Mouse (Mus musculus) ES-Bruce4 (cell line): ENCODE measurements around the gene Ntn4. TPM values are rescaled to one million over a fixed set of nuclear protein-coding genes. Genes with fewer than 3 reads are reported as not detected.
A peak's percentile ranks its signal among the peaks of the same experiment; 100 is the strongest.

Experiments
- H3K27ac ChIP-seq: 2 replicates; pipeline ENCODE4 v1.5.1; 2012; ENCODE audit warnings: low read length, inconsistent platforms; ENCODE audit not compliant: insufficient read depth
- H3K27me3 ChIP-seq: 2 replicates; pipeline ENCODE4 v1.6.1; 2012; ENCODE audit warnings: mild to moderate bottlenecking, low read length, inconsistent platforms; ENCODE audit not compliant: control insufficient read depth, poor library complexity, insufficient read depth, severe bottlenecking
- H3K36me3 ChIP-seq: 2 replicates; pipeline ENCODE4 v1.6.1; 2012; ENCODE audit warnings: inconsistent platforms, mild to moderate bottlenecking, low read length, moderate library complexity; ENCODE audit not compliant: control insufficient read depth, poor library complexity, insufficient read depth, severe bottlenecking
- H3K4me1 ChIP-seq: one replicate; pipeline ENCODE4 v1.8.1; 2011; ENCODE audit warnings: low read length; ENCODE audit not compliant: control insufficient read depth, insufficient read depth
- H3K4me3 ChIP-seq: 2 replicates; pipeline ENCODE4 v1.5.1; 2011; ENCODE audit warnings: low read depth, mild to moderate bottlenecking, low read length
- H3K9ac ChIP-seq: 2 replicates; pipeline ENCODE4 v1.6.1; 2012; ENCODE audit warnings: low read depth, mild to moderate bottlenecking, inconsistent platforms; ENCODE audit not compliant: poor library complexity, severe bottlenecking
- H3K9me3 ChIP-seq: replicated peaks from 2 replicates; pipeline ENCODE4 v1.6.1; 2012; ENCODE audit warnings: mild to moderate bottlenecking, low read length, inconsistent platforms; ENCODE audit not compliant: control insufficient read depth, poor library complexity, insufficient read depth, severe bottlenecking
- CTCF ChIP-seq: IDR thresholded peaks from one replicate; pipeline ENCODE4 v1.8.1; 2011; ENCODE audit warnings: low read depth, low read length
- EP300 ChIP-seq: IDR thresholded peaks from 2 replicates; pipeline ENCODE4 v1.6.1; 2011; ENCODE audit warnings: low read depth, low read length; ENCODE audit not compliant: insufficient read depth
- POLR2A ChIP-seq: IDR thresholded peaks from one replicate; pipeline ENCODE4 v1.8.1; 2011; ENCODE audit warnings: low read length; ENCODE audit not compliant: insufficient read depth
- polyA plus RNA-seq: library from polyadenylated mRNA; stranded (reverse); fragments of >200 nt; gene quantifications from 2 replicates; pipeline ENCODE4 v1.2.4, GENCODE M21; 2011; ENCODE audit warnings: low read depth; ENCODE audit not compliant: missing spikeins, insufficient read depth, insufficient read length

The Ntn4 gene
- polyA plus RNA-seq, 1 experiment: 2.2 TPM

DNA sequence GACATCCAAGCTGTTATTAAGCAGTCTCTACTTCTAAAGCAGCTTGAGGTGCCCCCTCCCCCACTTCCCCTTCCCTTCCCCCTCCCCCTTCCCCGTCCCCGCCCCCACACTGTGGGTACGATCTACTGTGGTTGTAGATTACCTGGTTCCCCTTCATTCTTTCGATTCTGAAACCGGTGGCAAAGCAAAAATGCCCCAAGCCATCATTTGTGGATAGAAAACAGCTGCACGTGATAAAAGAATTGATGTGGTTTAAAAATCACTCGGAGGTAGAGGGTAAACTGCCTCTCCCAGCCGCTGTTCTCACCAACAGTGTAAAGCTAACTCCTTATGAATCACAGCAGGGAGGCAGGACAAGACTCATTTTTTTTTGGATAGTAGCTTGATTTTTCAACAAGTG, 25.6 kb upstream of the Ntn4 start:
- H3K36me3 ChIP-seq: no peaks in the 10 kb centered on the region
- no peak overlapping the region for H3K4me3 ChIP-seq
- H3K27me3 ChIP-seq: no peaks in the 10 kb centered on the region
- no peak overlapping the region for H3K9ac ChIP-seq
- TF ChIP-seq POLR2A: no peak
- no peak for TF ChIP-seq CTCF
- TF ChIP-seq EP300: no peak
- peaks cover 2% of the 10 kb centered on the region for H3K4me1 ChIP-seq
- H3K9me3 ChIP-seq: peaks cover 18% of the 10 kb centered on the region
- H3K27ac ChIP-seq: no peak overlapping the region

DNA sequence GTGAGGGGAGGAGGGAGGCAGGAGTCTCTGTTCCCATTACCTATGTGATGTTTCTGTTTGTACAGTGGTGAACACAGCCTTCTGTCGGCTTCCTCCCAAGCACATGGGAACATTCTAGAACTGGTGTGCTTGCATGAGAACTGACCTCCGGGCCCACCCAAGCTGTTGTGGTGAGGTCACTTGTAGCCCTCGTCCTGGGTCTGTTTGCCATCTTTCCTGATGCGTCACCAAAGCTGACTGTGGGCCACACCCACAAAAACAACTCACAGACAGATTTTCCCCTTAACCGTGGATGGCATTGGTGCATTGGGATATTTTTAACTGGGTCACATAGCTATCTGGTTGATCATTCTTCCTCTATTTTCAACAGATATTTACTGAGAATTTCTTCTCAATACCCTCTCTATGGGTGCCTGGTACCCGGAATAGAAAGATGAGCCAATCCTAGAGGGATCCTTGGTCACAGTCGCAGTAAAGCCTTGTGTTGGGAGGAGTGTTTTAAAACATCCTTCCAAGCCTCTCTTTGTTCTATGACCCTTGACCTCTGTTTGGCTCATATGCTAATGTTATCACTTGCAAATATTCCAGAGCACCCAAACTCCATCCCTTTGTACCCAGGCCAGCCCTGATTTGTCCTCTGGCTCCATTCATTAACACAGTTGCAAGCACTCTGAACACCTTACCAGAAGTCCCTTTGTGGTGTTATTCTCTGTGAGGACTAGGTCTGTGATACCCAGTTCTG, 19.9 kb upstream of the Ntn4 start:
- no peaks in the 10 kb centered on the region for H3K27me3 ChIP-seq
- H3K9ac ChIP-seq: no peak overlapping the region
- peak overlapping the region; percentile 37; the same call in 1 of the 2 replicates for H3K27ac ChIP-seq
- TF ChIP-seq POLR2A (no peak), EP300 (no peak), CTCF (no peak)
- H3K4me1 ChIP-seq: no peaks in the 10 kb centered on the region
- H3K9me3 ChIP-seq: no peaks in the 10 kb centered on the region
- no peaks in the 10 kb centered on the region for H3K36me3 ChIP-seq
- no peak overlapping the region for H3K4me3 ChIP-seq

DNA sequence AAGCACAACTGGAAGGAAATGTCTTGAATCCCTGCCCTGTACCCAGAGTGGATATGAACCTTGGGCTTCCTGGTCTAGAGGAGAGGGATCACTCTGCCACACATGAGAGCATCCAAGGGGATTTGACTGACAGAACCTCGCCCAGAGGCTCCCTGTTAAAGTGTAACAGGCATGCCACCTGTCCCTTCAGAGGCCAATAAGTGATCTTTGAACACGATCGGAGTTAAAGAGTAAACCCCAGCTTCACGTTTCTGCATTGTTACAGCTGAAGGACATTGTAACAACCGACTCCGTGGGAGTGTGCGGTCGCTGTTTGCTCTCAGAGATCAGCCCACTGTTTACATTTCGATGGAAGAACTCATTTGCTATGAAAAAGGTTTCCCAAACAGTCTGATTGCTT, 16.8 kb upstream of the Ntn4 start:
- TF ChIP-seq POLR2A: no peak
- no peak overlapping the region for H3K27ac ChIP-seq
- H3K4me1 ChIP-seq: no peaks in the 10 kb centered on the region
- H3K9ac ChIP-seq: no peak overlapping the region
- no peaks in the 10 kb centered on the region for H3K9me3 ChIP-seq
- H3K4me3 ChIP-seq: no peak overlapping the region
- H3K36me3 ChIP-seq: no peaks in the 10 kb centered on the region
- H3K27me3 ChIP-seq: no peaks in the 10 kb centered on the region

DNA sequence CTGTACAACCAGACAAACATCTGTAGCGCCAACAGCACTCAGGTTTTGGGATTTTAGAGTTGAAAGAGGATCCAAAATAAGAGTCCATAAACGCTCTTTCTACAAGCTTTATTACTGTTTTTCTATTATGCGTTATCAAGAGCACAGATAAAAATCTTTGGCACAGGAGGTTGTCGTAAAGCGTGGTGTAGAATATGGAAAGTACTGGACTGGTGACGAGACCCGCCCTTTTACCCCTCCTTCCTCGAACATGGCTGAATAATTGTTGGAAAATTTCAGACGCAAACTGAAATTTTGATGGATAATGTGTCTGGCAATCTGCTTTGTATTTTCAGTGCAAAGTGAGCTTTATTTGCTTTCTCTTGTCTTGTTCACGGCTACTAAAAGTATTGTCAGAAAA, 16.3 kb upstream of the Ntn4 start:
- no peaks in the 10 kb centered on the region for H3K27me3 ChIP-seq
- H3K9me3 ChIP-seq: no peaks in the 10 kb centered on the region
- H3K27ac ChIP-seq: no peak overlapping the region
- TF ChIP-seq CTCF (no peak), POLR2A (no peak), EP300 (no peak)
- H3K4me3 ChIP-seq: no peak overlapping the region
- no peak overlapping the region for H3K9ac ChIP-seq
- H3K4me1 ChIP-seq: no peaks in the 10 kb centered on the region
- H3K36me3 ChIP-seq: no peaks in the 10 kb centered on the region

DNA sequence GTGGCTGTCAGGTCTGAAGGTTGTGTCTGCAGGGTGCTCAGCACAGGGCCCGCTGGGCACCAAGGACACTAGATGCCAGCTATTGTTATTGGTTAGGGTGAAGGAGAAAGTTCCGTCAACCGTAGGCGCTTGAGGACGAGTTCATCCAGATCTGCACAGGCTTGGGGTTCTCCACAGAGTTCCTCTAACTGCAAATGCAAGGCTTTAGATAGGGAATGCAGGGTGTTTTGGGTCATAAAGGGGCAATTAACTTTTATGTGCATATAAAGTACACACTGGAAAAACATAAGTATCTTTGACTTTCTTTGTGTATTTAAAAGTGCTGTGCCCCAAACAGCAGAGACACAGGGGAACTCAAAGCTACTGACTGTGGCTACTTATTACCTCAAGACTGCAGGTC, 10.2 kb upstream of the Ntn4 start:
- Histone ChIP-seq H3K9me3 (no peaks in the 10 kb centered on the region), H3K4me3 (no peak overlapping the region), H3K36me3 (no peaks in the 10 kb centered on the region), H3K27ac (no peak overlapping the region), H3K27me3 (no peaks in the 10 kb centered on the region; the same call in 1 of the 2 replicates), H3K4me1 (no peaks in the 10 kb centered on the region), H3K9ac (no peak overlapping the region)
- TF ChIP-seq POLR2A (no peak), EP300 (no peak), CTCF (no peak)

DNA sequence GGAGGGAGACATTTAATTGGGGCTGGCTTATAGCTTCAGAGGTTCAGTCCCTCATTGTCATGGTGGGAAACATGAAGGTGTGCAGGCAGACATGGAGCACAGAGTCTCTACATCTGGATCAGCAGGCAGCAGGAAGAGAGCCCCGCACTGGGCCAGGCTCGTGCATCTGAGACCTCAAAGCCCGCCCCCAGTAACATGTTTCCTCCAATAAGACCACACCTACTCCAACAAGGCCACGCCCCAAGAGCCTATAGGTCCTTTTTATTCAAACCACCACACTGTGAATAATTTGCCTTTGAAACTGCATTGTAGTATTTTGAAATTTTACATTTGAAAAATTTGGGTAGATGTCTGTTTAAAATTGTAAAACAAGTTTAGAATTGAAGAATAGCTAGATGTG, 8.4 kb upstream of the Ntn4 start:
- no peak overlapping the region for H3K9ac ChIP-seq
- H3K27me3 ChIP-seq: no peaks in the 10 kb centered on the region; the same call in 1 of the 2 replicates
- H3K4me1 ChIP-seq: no peaks in the 10 kb centered on the region
- H3K4me3 ChIP-seq: no peak overlapping the region
- H3K9me3 ChIP-seq: no peaks in the 10 kb centered on the region
- TF ChIP-seq EP300 (no peak), POLR2A (no peak), CTCF (no peak)
- no peaks in the 10 kb centered on the region for H3K36me3 ChIP-seq
- H3K27ac ChIP-seq: no peak overlapping the region
